Mouse (Mus musculus): ENCODE measurements around the gene Fam186b. TPM values are rescaled to one million over a fixed set of nuclear protein-coding genes. Genes with fewer than 3 reads are reported as not detected.

Gene Fam186b
- polyA plus RNA-seq, 1 experiment from 2014 or later = 0.30 TPM

DNA sequence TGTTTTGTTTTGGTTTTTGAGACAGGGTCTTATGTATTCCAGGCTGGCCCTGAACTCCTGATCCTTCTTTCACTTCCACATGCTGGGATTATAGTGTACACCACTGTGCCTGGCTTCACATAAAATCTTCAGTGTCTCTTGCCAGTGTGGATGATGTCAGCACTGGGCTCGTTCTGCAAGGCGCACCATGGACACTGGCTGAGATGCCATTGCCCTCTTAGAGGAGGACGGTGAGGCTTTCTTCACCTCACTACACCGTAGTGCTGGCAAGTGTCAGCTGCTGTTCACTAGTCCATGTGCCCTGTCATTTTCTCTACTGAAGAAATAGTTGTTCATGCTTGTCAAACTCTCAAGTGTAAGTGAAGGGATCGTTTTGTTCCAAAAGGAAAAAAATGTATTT lies 14.9 kb upstream of the Fam186b start:
- no peak overlapping the region for H3K9ac ChIP-seq (replicated peaks; ENCODE audit: low read length)
- H3K4me2 ChIP-seq (replicated peaks; ENCODE audit: low read depth, low read length) = no peak overlapping the region
- no peak overlapping the region for H3K4me3 ChIP-seq (ENCODE audit: low read length)
- ATAC-seq (ENCODE audit: low FRiP score, low TSS enrichment) = no peak
- no peaks in the 10 kb centered on the region for H3K4me1 ChIP-seq (ENCODE audit: insufficient read depth, low read length)
- H3K9me3 ChIP-seq (ENCODE audit: low read length) = no peaks in the 10 kb centered on the region
- H3K27ac ChIP-seq (ENCODE audit: low read length) = no peak overlapping the region
- no peaks in the 10 kb centered on the region for H3K27me3 ChIP-seq (ENCODE audit: insufficient read depth, low read length)
- 94% methylated on average over 5 of the region's 5 CpGs for WGBS
- peaks cover 63% of the 10 kb centered on the region for H3K36me3 ChIP-seq (ENCODE audit: insufficient read depth, low read length)

DNA sequence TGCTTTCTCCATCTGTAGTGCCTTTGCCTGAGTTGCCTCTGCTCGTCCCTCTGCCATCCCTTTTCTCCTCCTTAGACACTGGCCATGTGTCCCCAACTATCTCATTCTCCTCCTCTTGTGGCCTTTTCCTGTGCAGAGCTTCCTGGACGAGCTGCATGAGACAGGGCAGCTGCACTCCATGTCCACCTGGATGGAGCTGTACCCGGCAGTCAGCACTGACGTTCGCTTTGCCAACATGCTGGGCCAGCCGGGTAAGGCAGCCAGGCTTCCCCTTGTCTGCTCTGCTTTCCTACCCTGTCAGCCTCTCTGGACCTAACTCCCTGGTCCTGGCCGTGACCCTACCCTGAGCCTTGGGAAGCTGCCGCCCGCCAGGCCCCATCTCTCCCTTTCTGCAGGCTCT lies 13.9 kb upstream of the Fam186b start:
- 89% methylated on average over 9 of the region's 9 CpGs for whole genome bisulfite sequencing
- Histone ChIP-seq H3K4me1 (ENCODE audit: insufficient read depth, low read length) (no peaks in the 10 kb centered on the region), H3K9ac (replicated peaks; ENCODE audit: low read length) (no peak overlapping the region), H3K4me2 (replicated peaks; ENCODE audit: low read depth, low read length) (no peak overlapping the region), H3K4me3 (ENCODE audit: low read length) (no peak overlapping the region), H3K36me3 (ENCODE audit: insufficient read depth, low read length) (peaks cover 62% of the 10 kb centered on the region), H3K9me3 (ENCODE audit: low read length) (no peaks in the 10 kb centered on the region), H3K27me3 (ENCODE audit: insufficient read depth, low read length) (no peaks in the 10 kb centered on the region), H3K27ac (ENCODE audit: low read length) (no peak overlapping the region)
- no peak for ATAC-seq (ENCODE audit: low FRiP score, low TSS enrichment)

DNA sequence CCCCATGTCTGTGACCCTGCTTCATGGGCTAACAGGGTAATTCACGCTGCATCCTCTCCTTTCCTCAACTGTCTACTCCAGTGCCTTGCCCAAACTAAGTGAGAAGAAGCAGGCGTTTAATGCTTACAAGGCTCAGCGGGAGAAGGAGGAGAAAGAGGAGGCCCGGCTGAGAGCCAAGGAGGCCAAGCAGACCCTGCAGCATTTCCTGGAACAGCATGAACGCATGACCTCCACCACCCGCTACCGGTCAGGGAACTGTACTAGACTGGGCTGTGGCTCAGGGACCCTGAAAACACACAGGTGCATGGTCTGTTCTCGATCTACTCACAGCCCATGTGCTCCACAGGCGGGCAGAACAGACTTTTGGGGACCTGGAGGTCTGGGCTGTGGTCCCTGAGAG lies 11.8 kb upstream of the Fam186b start:
- Histone ChIP-seq H3K4me2 (replicated peaks; ENCODE audit: low read depth, low read length) (no peak overlapping the region), H3K4me3 (ENCODE audit: low read length) (no peak overlapping the region), H3K4me1 (ENCODE audit: insufficient read depth, low read length) (no peaks in the 10 kb centered on the region), H3K27ac (ENCODE audit: low read length) (no peak overlapping the region), H3K27me3 (ENCODE audit: insufficient read depth, low read length) (no peaks in the 10 kb centered on the region), H3K9ac (replicated peaks; ENCODE audit: low read length) (no peak overlapping the region), H3K36me3 (ENCODE audit: insufficient read depth, low read length) (peaks cover 61% of the 10 kb centered on the region), H3K9me3 (ENCODE audit: low read length) (no peaks in the 10 kb centered on the region)
- ATAC-seq (ENCODE audit: low FRiP score, low TSS enrichment) = no peak
- WGBS = 73% methylated on average over 9 of the region's 9 CpGs

DNA sequence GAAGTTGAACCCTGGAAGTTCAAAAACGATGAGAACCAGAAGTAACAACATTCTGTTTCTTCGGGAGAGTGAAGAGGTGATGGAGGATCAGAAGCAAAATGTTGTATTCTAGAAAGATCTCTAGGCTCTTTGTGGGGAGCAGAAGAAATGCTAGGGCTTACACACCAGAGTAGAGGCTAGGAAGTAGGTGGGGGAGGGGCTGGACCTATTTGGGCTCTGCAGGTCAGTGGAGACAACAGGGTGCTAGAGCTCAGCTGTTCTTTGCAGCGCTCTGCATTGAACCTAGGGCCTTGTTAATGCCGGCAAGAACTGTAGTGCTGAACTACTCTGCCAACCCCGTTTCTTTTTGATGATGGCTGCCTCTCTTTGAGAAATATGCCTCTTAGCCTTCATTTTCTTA lies 525 bp upstream of the Fam186b start:
- Histone ChIP-seq H3K4me2 (replicated peaks; ENCODE audit: low read depth, low read length) (peak overlapping the region; percentile 58), H3K4me3 (ENCODE audit: low read length) (peak overlapping the region; percentile 82; the same call in 1 of the 2 replicates), H3K27me3 (ENCODE audit: insufficient read depth, low read length) (no peaks in the 10 kb centered on the region), H3K4me1 (ENCODE audit: insufficient read depth, low read length) (peaks cover 19% of the 10 kb centered on the region), H3K9me3 (ENCODE audit: low read length) (no peaks in the 10 kb centered on the region), H3K9ac (replicated peaks; ENCODE audit: low read length) (peak overlapping the region; percentile 25; the same call in 1 of the 2 replicates), H3K36me3 (ENCODE audit: insufficient read depth, low read length) (no peaks in the 10 kb centered on the region), H3K27ac (ENCODE audit: low read length) (peak overlapping the region; percentile 94)
- 36% methylated on average over 5 of the region's 5 CpGs for WGBS
- no peak for ATAC-seq (ENCODE audit: low FRiP score, low TSS enrichment)

DNA sequence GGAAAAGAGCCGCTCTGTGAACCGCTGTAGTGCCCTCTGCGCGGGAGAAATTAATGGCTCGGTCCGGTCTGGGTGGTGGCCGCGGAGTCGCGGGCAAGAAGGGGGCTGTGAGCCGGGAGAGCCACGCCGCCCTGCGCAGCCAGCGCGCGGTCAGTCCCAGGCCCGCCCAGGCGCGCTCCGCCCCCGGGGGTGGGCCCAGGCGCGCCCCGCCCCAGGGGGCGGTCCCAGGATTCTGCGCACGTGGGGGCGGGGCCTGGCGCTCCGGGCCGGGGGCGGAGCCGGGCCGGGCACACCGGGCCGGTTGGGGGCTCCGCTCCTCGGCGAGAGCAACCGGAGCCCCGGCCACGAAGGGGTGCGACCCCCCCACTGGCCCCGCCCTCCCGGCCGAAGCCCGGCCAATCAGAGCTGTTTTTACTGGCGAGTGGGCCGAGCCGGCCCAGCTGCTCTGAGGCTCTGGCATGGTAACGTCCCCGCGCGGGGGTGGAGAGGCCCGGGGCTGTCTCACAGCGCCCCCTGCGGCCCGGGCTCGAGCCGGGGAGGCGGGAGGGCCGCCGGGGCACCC lies 794 bp downstream of the Fam186b start, which contains the start of gene Prpf40b:
TSS of gene Prpf40b (plus strand) at position 275 of the 562 bp plus-strand sequence.
- Histone ChIP-seq H3K4me1 (ENCODE audit: insufficient read depth, low read length) (peaks cover 19% of the 10 kb centered on the region), H3K9me3 (ENCODE audit: low read length) (no peaks in the 10 kb centered on the region), H3K36me3 (ENCODE audit: insufficient read depth, low read length) (no peaks in the 10 kb centered on the region), H3K4me2 (replicated peaks; ENCODE audit: low read depth, low read length) (peak within 1 kb of the TSS; percentile 58), H3K27ac (ENCODE audit: low read length) (peak within 1 kb of the TSS; percentile 94), H3K9ac (replicated peaks; ENCODE audit: low read length) (peak within 1 kb of the TSS; percentile 78), H3K27me3 (ENCODE audit: insufficient read depth, low read length) (no peaks in the 10 kb centered on the region), H3K4me3 (ENCODE audit: low read length) (peak within 1 kb of the TSS; percentile 82)
- peak; percentile 97 for ATAC-seq (ENCODE audit: low FRiP score, low TSS enrichment)
- 1% methylated on average over 47 of the region's 64 CpGs for WGBS

DNA sequence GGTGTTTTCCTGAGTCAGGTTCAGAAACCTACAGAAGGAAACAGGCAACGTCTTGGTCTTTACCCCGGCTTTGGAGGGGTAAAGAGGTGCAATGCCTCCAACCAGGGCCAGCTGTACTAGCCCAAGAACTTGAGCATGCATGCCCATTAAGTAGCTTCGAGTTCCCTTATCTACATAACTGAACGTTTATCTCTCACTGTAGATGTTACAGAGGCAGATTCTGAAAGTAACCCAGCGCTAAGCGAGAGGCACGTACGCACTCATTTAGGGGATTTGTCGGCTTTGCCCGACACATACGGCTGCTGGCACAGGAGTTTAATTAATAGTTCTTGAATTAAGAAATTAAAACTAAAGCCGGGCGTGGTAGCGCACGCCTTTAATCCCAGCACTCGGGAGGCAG lies 1.4 kb downstream of the Fam186b start:
- no peaks in the 10 kb centered on the region for H3K27me3 ChIP-seq (ENCODE audit: insufficient read depth, low read length)
- peak overlapping the region; percentile 82 for H3K4me3 ChIP-seq (ENCODE audit: low read length)
- ATAC-seq (ENCODE audit: low FRiP score, low TSS enrichment) = peak; percentile 17; the same call in 1 of the 2 replicates
- H3K4me1 ChIP-seq (ENCODE audit: insufficient read depth, low read length) = peaks cover 19% of the 10 kb centered on the region
- peak overlapping the region; percentile 78 for H3K9ac ChIP-seq (replicated peaks; ENCODE audit: low read length)
- H3K36me3 ChIP-seq (ENCODE audit: insufficient read depth, low read length) = no peaks in the 10 kb centered on the region
- peak overlapping the region; percentile 58 for H3K4me2 ChIP-seq (replicated peaks; ENCODE audit: low read depth, low read length)
- 20% methylated on average over 16 of the region's 16 CpGs for WGBS
- H3K27ac ChIP-seq (ENCODE audit: low read length) = peak overlapping the region; percentile 94; the same call in 1 of the 2 replicates
- H3K9me3 ChIP-seq (ENCODE audit: low read length) = no peaks in the 10 kb centered on the region

DNA sequence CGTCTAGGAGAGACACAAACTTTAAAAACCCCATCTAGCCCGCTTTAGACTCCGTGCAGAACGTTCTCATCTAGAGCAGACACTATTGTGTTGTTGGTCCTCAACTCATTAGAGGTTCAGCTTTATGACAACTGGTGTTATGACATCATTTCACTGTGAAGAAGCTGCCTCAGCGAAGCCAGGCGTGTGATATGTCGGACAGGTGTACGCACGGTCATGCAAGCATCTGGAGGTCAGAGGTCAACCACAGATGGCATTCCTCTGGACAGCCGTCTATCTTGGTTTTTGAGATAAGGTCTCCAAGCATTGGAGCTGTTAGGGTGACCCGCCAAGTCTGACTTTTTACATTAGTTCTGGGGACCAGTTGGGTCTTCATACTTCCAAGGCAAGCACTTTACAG lies 5.1 kb downstream of the Fam186b start:
- no peak for ATAC-seq (ENCODE audit: low FRiP score, low TSS enrichment)
- H3K9ac ChIP-seq (replicated peaks; ENCODE audit: low read length) = no peak overlapping the region
- peaks cover 7% of the 10 kb centered on the region; the same call in 1 of the 2 replicates for H3K4me1 ChIP-seq (ENCODE audit: insufficient read depth, low read length)
- WGBS = 88% methylated on average over 11 of the region's 11 CpGs
- no peaks in the 10 kb centered on the region for H3K27me3 ChIP-seq (ENCODE audit: insufficient read depth, low read length)
- no peak overlapping the region for H3K4me2 ChIP-seq (replicated peaks; ENCODE audit: low read depth, low read length)
- no peak overlapping the region for H3K4me3 ChIP-seq (ENCODE audit: low read length)
- H3K27ac ChIP-seq (ENCODE audit: low read length) = no peak overlapping the region
- H3K36me3 ChIP-seq (ENCODE audit: insufficient read depth, low read length) = no peaks in the 10 kb centered on the region
- H3K9me3 ChIP-seq (ENCODE audit: low read length) = no peaks in the 10 kb centered on the region

DNA sequence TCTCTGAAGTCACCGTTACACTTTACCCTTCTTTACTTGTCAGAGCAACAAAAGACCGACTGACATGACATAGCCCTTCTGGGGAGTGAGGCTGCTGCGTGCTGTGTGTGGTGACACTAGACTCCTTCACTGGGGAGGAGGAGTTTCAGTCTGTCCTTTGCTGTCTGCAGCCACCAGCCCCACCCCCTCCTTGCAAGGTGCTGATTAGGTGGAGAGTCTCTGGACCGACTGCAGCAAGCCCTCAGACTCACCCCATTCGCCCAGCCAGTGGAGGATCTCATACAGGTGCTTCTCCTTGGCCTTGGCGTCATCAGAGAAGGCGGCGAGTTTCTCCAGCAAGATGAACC lies 10.5 kb downstream of the Fam186b start:
- WGBS = 52% methylated on average over 8 of the region's 8 CpGs
- Histone ChIP-seq H3K4me3 (ENCODE audit: low read length) (no peak overlapping the region), H3K4me2 (replicated peaks; ENCODE audit: low read depth, low read length) (no peak overlapping the region), H3K9me3 (ENCODE audit: low read length) (no peaks in the 10 kb centered on the region), H3K36me3 (ENCODE audit: insufficient read depth, low read length) (no peaks in the 10 kb centered on the region), H3K9ac (replicated peaks; ENCODE audit: low read length) (no peak overlapping the region), H3K4me1 (ENCODE audit: insufficient read depth, low read length) (peaks cover 4% of the 10 kb centered on the region; the same call in 1 of the 2 replicates), H3K27me3 (ENCODE audit: insufficient read depth, low read length) (no peaks in the 10 kb centered on the region), H3K27ac (ENCODE audit: low read length) (no peak overlapping the region)
- peak; percentile 28; the same call in 1 of the 2 replicates for ATAC-seq (ENCODE audit: low FRiP score, low TSS enrichment)

DNA sequence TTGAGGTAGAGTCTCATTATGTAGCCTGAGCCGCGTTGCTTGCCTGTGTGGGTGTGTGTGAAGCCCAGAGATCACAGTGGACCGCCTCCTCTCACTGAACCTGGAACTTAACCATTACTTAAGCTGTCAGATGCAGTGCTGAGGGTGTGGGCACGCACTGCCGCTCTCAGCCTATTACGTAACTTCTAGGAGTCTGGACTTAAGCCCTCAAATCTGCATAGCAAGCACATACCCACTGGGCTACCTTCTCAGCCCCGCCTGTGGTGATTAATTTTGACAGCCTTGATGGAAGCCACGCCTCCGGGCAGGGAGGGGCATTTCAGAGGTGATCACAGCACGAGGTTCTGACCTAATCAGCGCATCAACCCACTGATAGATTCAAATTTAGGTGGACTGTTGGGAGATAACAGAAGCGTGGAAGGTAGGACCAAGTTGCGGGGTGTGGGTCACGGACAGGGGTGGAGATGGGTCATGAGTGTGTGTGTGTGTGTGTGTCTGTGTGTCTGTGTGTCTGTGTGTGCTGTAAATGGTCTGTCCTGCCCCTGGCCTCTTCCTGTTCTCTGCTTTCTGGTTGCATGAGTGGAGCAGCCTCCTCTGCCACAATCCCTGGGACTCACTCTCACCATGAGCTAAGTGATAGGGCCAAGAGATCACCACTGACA lies 11.0 kb downstream of the Fam186b start:
- 28% methylated on average over 14 of the region's 14 CpGs for whole genome bisulfite sequencing
- no peaks in the 10 kb centered on the region for H3K9me3 ChIP-seq (ENCODE audit: low read length)

DNA sequence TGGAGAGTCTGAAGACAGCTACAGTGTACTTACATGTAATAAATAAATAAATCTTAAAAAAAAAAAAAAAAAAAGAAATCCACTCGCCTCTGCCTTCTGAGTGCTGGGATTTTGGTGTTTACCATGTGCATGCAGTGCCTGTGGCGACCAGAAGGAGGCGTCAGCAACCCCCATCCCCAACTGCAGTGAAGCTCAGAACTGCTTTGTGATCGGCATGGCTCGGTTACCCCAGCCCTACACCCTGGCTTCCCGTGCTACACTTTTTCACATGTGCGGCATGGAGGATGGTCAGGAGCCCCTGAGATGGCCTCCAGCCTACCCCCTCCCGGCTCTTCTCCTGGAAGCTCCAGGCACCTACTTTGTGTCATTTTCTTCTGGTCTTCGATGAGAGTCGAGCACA lies 12.2 kb downstream of the Fam186b start:
- Histone ChIP-seq H3K27ac (ENCODE audit: low read length) (no peak overlapping the region), H3K27me3 (ENCODE audit: insufficient read depth, low read length) (no peaks in the 10 kb centered on the region), H3K4me1 (ENCODE audit: insufficient read depth, low read length) (peaks cover 4% of the 10 kb centered on the region; the same call in 1 of the 2 replicates), H3K4me2 (replicated peaks; ENCODE audit: low read depth, low read length) (no peak overlapping the region), H3K36me3 (ENCODE audit: insufficient read depth, low read length) (no peaks in the 10 kb centered on the region), H3K4me3 (ENCODE audit: low read length) (no peak overlapping the region), H3K9me3 (ENCODE audit: low read length) (no peaks in the 10 kb centered on the region), H3K9ac (replicated peaks; ENCODE audit: low read length) (no peak overlapping the region)
- no peak for ATAC-seq (ENCODE audit: low FRiP score, low TSS enrichment)
- 73% methylated on average over 10 of the region's 10 CpGs for whole genome bisulfite sequencing

More for the DNA sequence above, 11.0 kb downstream of the Fam186b start:
- Histone ChIP-seq H3K27ac (ENCODE audit: low read length) (no peak overlapping the region), H3K9ac (replicated peaks; ENCODE audit: low read length) (no peak overlapping the region), H3K4me3 (ENCODE audit: low read length) (no peak overlapping the region), H3K4me1 (ENCODE audit: insufficient read depth, low read length) (peaks cover 4% of the 10 kb centered on the region; the same call in 1 of the 2 replicates), H3K36me3 (ENCODE audit: insufficient read depth, low read length) (no peaks in the 10 kb centered on the region), H3K27me3 (ENCODE audit: insufficient read depth, low read length) (no peaks in the 10 kb centered on the region), H3K4me2 (replicated peaks; ENCODE audit: low read depth, low read length) (no peak overlapping the region)
- ATAC-seq (ENCODE audit: low FRiP score, low TSS enrichment) = peak; percentile 80
